Mouse (Mus musculus) ES-Bruce4 (cell line): Measurements from ENCODE around the gene Grsf1. TPM values are rescaled to one million over a fixed set of nuclear protein-coding genes. Genes with fewer than 3 reads are reported as not detected.

Source experiments
- H3K27ac ChIP-seq: 2 replicates; pipeline ENCODE4 v1.5.1; 2012; ENCODE audit warnings: low read length, inconsistent platforms; ENCODE audit not compliant: insufficient read depth
- H3K27me3 ChIP-seq: 2 replicates; pipeline ENCODE4 v1.6.1; 2012; ENCODE audit warnings: mild to moderate bottlenecking, low read length, inconsistent platforms; ENCODE audit not compliant: control insufficient read depth, poor library complexity, insufficient read depth, severe bottlenecking
- H3K36me3 ChIP-seq: 2 replicates; pipeline ENCODE4 v1.6.1; 2012; ENCODE audit warnings: inconsistent platforms, mild to moderate bottlenecking, low read length, moderate library complexity; ENCODE audit not compliant: control insufficient read depth, poor library complexity, insufficient read depth, severe bottlenecking
- H3K4me1 ChIP-seq: one replicate; pipeline ENCODE4 v1.8.1; 2011; ENCODE audit warnings: low read length; ENCODE audit not compliant: control insufficient read depth, insufficient read depth
- H3K4me3 ChIP-seq: 2 replicates; pipeline ENCODE4 v1.5.1; 2011; ENCODE audit warnings: low read depth, mild to moderate bottlenecking, low read length
- H3K9ac ChIP-seq: 2 replicates; pipeline ENCODE4 v1.6.1; 2012; ENCODE audit warnings: low read depth, mild to moderate bottlenecking, inconsistent platforms; ENCODE audit not compliant: poor library complexity, severe bottlenecking
- H3K9me3 ChIP-seq: replicated peaks from 2 replicates; pipeline ENCODE4 v1.6.1; 2012; ENCODE audit warnings: mild to moderate bottlenecking, low read length, inconsistent platforms; ENCODE audit not compliant: control insufficient read depth, poor library complexity, insufficient read depth, severe bottlenecking
- CTCF ChIP-seq: IDR thresholded peaks from one replicate; pipeline ENCODE4 v1.8.1; 2011; ENCODE audit warnings: low read depth, low read length
- EP300 ChIP-seq: IDR thresholded peaks from 2 replicates; pipeline ENCODE4 v1.6.1; 2011; ENCODE audit warnings: low read depth, low read length; ENCODE audit not compliant: insufficient read depth
- POLR2A ChIP-seq: IDR thresholded peaks from one replicate; pipeline ENCODE4 v1.8.1; 2011; ENCODE audit warnings: low read length; ENCODE audit not compliant: insufficient read depth
- polyA plus RNA-seq: library from polyadenylated mRNA; stranded (reverse); fragments of >200 nt; gene quantifications from 2 replicates; pipeline ENCODE4 v1.2.4, GENCODE M21; 2011; ENCODE audit warnings: low read depth; ENCODE audit not compliant: missing spikeins, insufficient read depth, insufficient read length

Grsf1 gene
- polyA plus RNA-seq, 1 experiment = 139 TPM

- Histone ChIP-seq H3K9ac (no peak overlapping the region), H3K36me3 (no peaks in the 10 kb centered on the region), H3K27me3 (no peaks in the 10 kb centered on the region), H3K4me1 (no peaks in the 10 kb centered on the region), H3K27ac (no peak overlapping the region), H3K9me3 (no peaks in the 10 kb centered on the region), H3K4me3 (no peak overlapping the region)
- TF ChIP-seq CTCF = no peak
- no peak for TF ChIP-seq EP300
- TF ChIP-seq POLR2A = no peak
Observed at GRCm38 (mm10) chr5:88691506-88692095, 15.6 kb upstream of the Grsf1 start.

DNA sequence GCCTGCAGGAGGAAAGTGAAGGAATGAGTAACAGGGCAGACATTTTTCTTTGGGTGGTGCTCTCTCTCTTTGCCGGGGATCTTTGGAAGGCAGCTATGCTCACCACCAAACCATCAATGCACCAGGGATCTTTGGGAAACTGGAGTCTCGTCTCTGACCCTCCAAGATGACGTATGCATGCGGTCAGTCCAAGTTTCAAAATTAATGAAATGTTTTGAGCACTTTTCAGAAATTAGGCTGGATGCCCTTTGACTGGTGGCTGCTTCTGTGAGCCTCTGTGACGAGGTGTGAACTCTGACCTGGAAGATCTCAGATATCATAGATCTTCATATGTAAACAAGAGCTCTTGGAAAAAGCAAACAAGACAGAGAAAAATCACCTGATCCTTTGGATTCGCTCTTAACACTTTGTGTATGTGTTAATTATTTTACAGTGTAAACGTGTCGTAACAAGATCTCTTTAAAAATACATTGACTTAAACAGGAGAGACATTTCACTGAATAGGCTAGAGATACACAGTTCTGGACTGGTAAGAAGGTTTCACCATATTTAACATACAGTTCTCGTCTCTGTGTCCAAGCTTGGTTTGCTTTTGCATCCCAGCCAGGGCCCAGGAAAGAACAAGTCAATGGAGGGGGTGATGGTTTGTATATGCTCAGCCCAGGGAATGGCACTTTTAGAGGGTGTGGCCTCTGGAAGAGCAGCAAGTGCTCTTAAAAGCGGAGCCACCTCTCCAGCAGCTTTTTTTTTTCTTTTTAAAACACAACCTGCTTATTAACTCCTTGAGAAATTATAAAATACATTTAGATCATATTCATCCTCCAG lies 14.9 kb upstream of the Grsf1 start:
- no peaks in the 10 kb centered on the region for H3K27me3 ChIP-seq
- H3K36me3 ChIP-seq = no peaks in the 10 kb centered on the region
- no peaks in the 10 kb centered on the region for H3K4me1 ChIP-seq
- no peak overlapping the region for H3K27ac ChIP-seq
- no peak overlapping the region for H3K4me3 ChIP-seq
- no peaks in the 10 kb centered on the region for H3K9me3 ChIP-seq
- TF ChIP-seq POLR2A (no peak), CTCF (no peak), EP300 (no peak)
- no peak overlapping the region for H3K9ac ChIP-seq

GRCm38 (mm10) chr5:88689279-88689938 lies 13.4 kb upstream of the Grsf1 start:
- Histone ChIP-seq H3K4me1 (peaks cover 1% of the 10 kb centered on the region), H3K9me3 (no peaks in the 10 kb centered on the region), H3K36me3 (no peaks in the 10 kb centered on the region), H3K9ac (no peak overlapping the region), H3K27me3 (no peaks in the 10 kb centered on the region), H3K4me3 (no peak overlapping the region), H3K27ac (no peak overlapping the region)
- TF ChIP-seq CTCF (peak; percentile 7), EP300 (no peak)

DNA sequence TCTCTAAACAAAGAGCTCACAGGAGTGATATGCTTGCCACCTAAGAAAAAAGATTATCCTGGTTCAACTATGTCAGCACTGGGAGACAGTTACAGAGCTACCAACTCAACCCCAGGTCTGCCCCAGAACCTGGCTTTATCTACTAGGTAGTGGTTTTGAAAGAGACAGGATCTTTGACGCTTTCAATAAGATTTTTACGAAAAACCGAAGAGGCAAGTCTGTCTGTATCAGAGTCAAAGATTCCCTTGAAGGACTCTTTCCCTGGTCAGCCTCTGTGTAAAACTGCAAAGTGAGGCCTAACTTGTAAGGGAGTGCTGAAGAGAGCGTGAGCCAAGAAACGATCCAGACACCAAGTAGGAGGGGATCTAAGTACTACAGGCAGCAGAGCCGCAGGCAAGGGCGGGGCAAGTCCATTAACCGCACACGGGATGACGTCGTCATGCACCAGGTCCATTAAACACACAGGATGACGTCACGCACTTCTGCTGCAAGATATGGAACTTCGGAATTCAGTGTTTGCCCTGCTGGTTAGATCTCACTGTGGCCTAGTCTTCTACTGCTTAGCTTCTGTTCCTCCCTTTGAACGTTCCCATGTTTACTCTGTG lies 12.7 kb upstream of the Grsf1 start:
- no peaks in the 10 kb centered on the region for H3K27me3 ChIP-seq
- no peak overlapping the region for H3K9ac ChIP-seq
- peaks cover 1% of the 10 kb centered on the region for H3K4me1 ChIP-seq
- H3K27ac ChIP-seq = no peak overlapping the region
- H3K4me3 ChIP-seq = no peak overlapping the region
- H3K9me3 ChIP-seq = no peaks in the 10 kb centered on the region
- H3K36me3 ChIP-seq = no peaks in the 10 kb centered on the region
- TF ChIP-seq POLR2A (no peak), EP300 (0 out of 2 replicates have a peak, but pooled peaks have one; percentile 32), CTCF (no peak)

DNA sequence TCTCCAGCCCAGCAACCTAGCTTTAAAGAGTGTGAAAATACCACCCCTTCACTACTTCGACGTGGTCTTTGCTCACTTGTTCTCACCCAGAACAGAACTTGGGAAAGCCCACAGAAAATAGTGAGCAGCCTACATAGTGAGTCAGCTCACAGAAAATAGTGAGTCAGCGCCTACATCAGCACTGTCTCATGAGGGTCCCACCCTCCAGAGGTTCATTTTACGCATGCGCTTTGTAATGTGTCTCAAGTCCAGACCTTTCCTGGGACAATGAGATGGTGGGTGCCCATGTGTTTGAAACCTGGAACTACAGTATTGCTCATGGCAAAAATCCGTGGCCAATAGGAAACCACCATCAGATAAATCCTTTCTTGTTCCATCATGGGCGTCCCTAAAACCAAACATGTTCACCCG lies 12.0 kb upstream of the Grsf1 start:
- no peak overlapping the region for H3K27ac ChIP-seq
- no peaks in the 10 kb centered on the region for H3K36me3 ChIP-seq
- no peak for TF ChIP-seq CTCF
- no peak for TF ChIP-seq POLR2A
- no peak for TF ChIP-seq EP300
- peaks cover 1% of the 10 kb centered on the region for H3K4me1 ChIP-seq
- no peak overlapping the region for H3K4me3 ChIP-seq
- H3K9ac ChIP-seq = no peak overlapping the region
- H3K9me3 ChIP-seq = no peaks in the 10 kb centered on the region
- no peaks in the 10 kb centered on the region for H3K27me3 ChIP-seq
